Mouse (Mus musculus) heart, postnatal 25 days (tissue): Measurements from ENCODE around the gene Srrm4. TPM values are rescaled to one million over a fixed set of nuclear protein-coding genes. Genes with fewer than 3 reads are reported as not detected.

ENCODE experiments used
- DNase-seq: peaks from one replicate; pipeline ENCODE4 v3.0.0; 2022; ENCODE audit warnings: low spot score
- intact Hi-C: fragments of 180-260 bp; cut with DNase I; formaldehyde crosslinking; loops from one replicate; pipeline ENCODE4 v1.15.1; 2025
- total RNA-seq, 2 experiments: library from RNA; stranded (reverse); gene quantifications; 2 replicates each; pipeline ENCODE4 v1.2.3; 2021

Gene Srrm4
- total RNA-seq, 2 experiments from 2014 or later, result 8.0 to 9.6 TPM

GRCm38 (mm10) chr5:116495466-116495865, 96.2 kb downstream of the Srrm4 start:
- no peak for DNase-seq
- intact Hi-C loops, result no loop called here

GRCm38 (mm10) chr5:116494377-116494776, 97.2 kb downstream of the Srrm4 start:
- no peak for DNase-seq
- intact Hi-C loops, result no loop called here

- intact Hi-C loops, result no loop called here
- DNase-seq, result no peak
These were observed 98.9 kb downstream of the Srrm4 start for GRCm38 (mm10) chr5:116492726-116493125.

GRCm38 (mm10) chr5:116491794-116492420, 99.7 kb downstream of the Srrm4 start:
- DNase-seq, result no peak

GRCm38 (mm10) chr5:116490826-116491225, 100.8 kb downstream of the Srrm4 start:
- intact Hi-C loops, result no loop called here
- DNase-seq, result no peak

More at GRCm38 (mm10) chr5:116491794-116492420, 99.7 kb downstream of the Srrm4 start:
- intact Hi-C loops, result no loop called here

GRCm38 (mm10) chr5:116489621-116490020, 102.0 kb downstream of the Srrm4 start:
- no peak for DNase-seq
- intact Hi-C loops, result no loop called here

- DNase-seq, result no peak
- intact Hi-C loops, result no loop called here
These were observed 105.5 kb downstream of the Srrm4 start for GRCm38 (mm10) chr5:116486135-116486534.

GRCm38 (mm10) chr5:116485069-116485468, 106.5 kb downstream of the Srrm4 start:
- DNase-seq, result peak; percentile 13
- intact Hi-C loops, result no loop called here

- no peak for DNase-seq
- intact Hi-C loops, result no loop called here
These were observed 107.4 kb downstream of the Srrm4 start for GRCm38 (mm10) chr5:116484236-116484635.

GRCm38 (mm10) chr5:116478607-116479371, 112.8 kb downstream of the Srrm4 start:
- intact Hi-C loops, result no loop called here
- DNase-seq, result no peak

GRCm38 (mm10) chr5:116476006-116476405, 115.6 kb downstream of the Srrm4 start:
- no peak for DNase-seq
- intact Hi-C loops, result loop anchor here (1.0 to 2.0 kb wide), 3 partner anchors 89 to 353 kb away; no protein-coding TSS in a partner anchor

GRCm38 (mm10) chr5:116461354-116462042, 130.1 kb downstream of the Srrm4 start:
- intact Hi-C loops, result no loop called here
- no peak for DNase-seq

- intact Hi-C loops, result no loop called here
- DNase-seq, result no peak
These were observed 131.6 kb downstream of the Srrm4 start for GRCm38 (mm10) chr5:116459970-116460369.

- no peak for DNase-seq
- intact Hi-C loops, result no loop called here
These were observed 133.8 kb downstream of the Srrm4 start for GRCm38 (mm10) chr5:116457791-116458190.

- intact Hi-C loops, result no loop called here
- DNase-seq, result no peak
These were observed 134.7 kb downstream of the Srrm4 start for GRCm38 (mm10) chr5:116456796-116457515.

GRCm38 (mm10) chr5:116453401-116453851, 138.2 kb downstream of the Srrm4 start:
- intact Hi-C loops, result loop anchor here (5.0 kb wide), 1 partner anchor 36 kb away; no protein-coding TSS in a partner anchor
- DNase-seq, result peak; percentile 31

- intact Hi-C loops, result loop anchor here (1.0 to 5.0 kb wide), 2 partner anchors 34 to 62 kb away; no protein-coding TSS in a partner anchor
- DNase-seq, result no peak
These were observed 140.7 kb downstream of the Srrm4 start for GRCm38 (mm10) chr5:116450901-116451300.

GRCm38 (mm10) chr5:116449522-116450225, 141.9 kb downstream of the Srrm4 start:
- DNase-seq, result no peak
- intact Hi-C loops, result loop anchor here (5.0 kb wide), 1 partner anchor 32 kb away; no protein-coding TSS in a partner anchor
